12 mouse cellular contexts compared by ENCODE assay signal in the genomic region with DNA sequence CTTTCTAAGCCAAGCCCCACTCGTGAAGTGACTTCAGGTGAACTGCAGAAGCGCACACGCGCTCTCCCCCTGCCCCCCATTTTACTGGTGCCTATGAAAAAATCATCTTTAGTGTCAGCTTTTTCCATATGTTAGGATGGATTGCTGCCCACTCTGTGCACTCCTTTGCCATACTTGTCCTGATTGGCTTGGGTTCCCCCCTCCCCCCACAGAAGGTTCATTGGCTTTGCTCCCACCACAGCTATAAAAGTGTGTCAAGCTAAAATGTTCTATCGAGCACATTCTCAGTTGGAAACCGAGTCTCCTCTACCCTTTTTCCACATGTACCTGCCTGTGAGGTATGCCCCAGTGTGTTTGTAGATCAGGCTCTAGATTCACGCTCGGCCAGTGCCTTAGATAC. TPM values are rescaled to one million over a fixed set of nuclear protein-coding genes. Genes with fewer than 3 reads are reported as not detected.
DNase-seq lines count a peak whose midpoint lies in the region; ATAC-seq and TF ChIP-seq lines count a peak whose summit lies in the region.
"Had no signal": no experiment of that assay in that cellular context is flagged by ENCODE, and none has a peak within 500 bp of the region (broad histone marks: within the 10 kb centered on the region; RNA-seq: fewer than 3 reads in every experiment).

No protein-coding gene starts in this region.

- H3K4me3 ChIP-seq in kidney, adult 2 months (ENCODE audit: insufficient read depth, low read depth, low read length) = no peak overlapping the region
- no peak overlapping the region for H3K4me3 ChIP-seq in limb, embryonic 13.5 days
- H3K4me3 ChIP-seq: neural tube, embryonic 13.5 days had no signal

- no peak for DNase-seq in frontal cortex, postnatal 14 days (ENCODE audit: low spot score in 2 of 2)
- no peak for DNase-seq in kidney, adult 2 months
- DNase-seq in kidney, postnatal 14 days = no peak
- peak; percentile 68 for DNase-seq in brain, adult 2 months (ENCODE audit: low read depth, low spot score)
- no peak for DNase-seq in layer of hippocampus, postnatal 36 days
- DNase-seq: lung, adult 2 months; thymus, postnatal 36 days had no signal

- 0 out of 2 replicates have a peak, but pooled peaks have one; percentile 0 for ATAC-seq in frontal cortex, adult (ENCODE audit: low TSS enrichment)
- 0 out of 2 replicates have a peak, but pooled peaks have one; percentile 10 for ATAC-seq in limb, embryonic 13.5 days (ENCODE audit: low FRiP score, low read depth)
- ATAC-seq: activated CD4-positive, CD25-positive, alpha-beta regulatory T cell, adult 4 months; midbrain, embryonic 16.5 days had no signal

- H3K4me2 ChIP-seq in limb, embryonic 13.5 days (replicated peaks) = no peak overlapping the region
- H3K4me2 ChIP-seq: neural tube, embryonic 13.5 days had no signal

- H3K4me1 ChIP-seq in kidney, adult 2 months (ENCODE audit: control insufficient read depth, insufficient read depth, low read length) = 0 out of 2 replicates have a peak, but pooled peaks cover 6% of the 10 kb centered on the region
- peaks cover 77% of the 10 kb centered on the region for H3K4me1 ChIP-seq in limb, embryonic 13.5 days

- TF ChIP-seq POLR2A in kidney, adult 2 months (IDR thresholded peaks at IDR 0.05; ENCODE audit: low read depth, low read length) = no peak

- H3K36me3 ChIP-seq in kidney, adult 2 months (ENCODE audit: control insufficient read depth, insufficient read depth, low read length) = no peaks in the 10 kb centered on the region
- H3K36me3 ChIP-seq in limb, embryonic 13.5 days = peaks cover 55% of the 10 kb centered on the region

- WGBS in kidney, adult 2 months = 60% methylated on average over 8 of the region's 8 CpGs
- whole genome bisulfite sequencing in limb, embryonic 13.5 days = 65% methylated on average over 8 of the region's 8 CpGs

- H3K9me3 ChIP-seq in limb, embryonic 13.5 days = no peaks in the 10 kb centered on the region
- H3K9me3 ChIP-seq: neural tube, embryonic 13.5 days had no signal

- H3K27ac ChIP-seq in kidney, adult 2 months (ENCODE audit: insufficient read depth, low read depth, low read length) = peak overlapping the region; percentile 53; the same call in 1 of the 2 replicates
- H3K27ac ChIP-seq in limb, embryonic 13.5 days = peak overlapping the region; percentile 76; the same call in 1 of the 2 replicates
- H3K27ac ChIP-seq: neural tube, embryonic 13.5 days had no signal

- no peaks in the 10 kb centered on the region for H3K27me3 ChIP-seq in kidney, adult 2 months (replicated peaks; ENCODE audit: control insufficient read depth, insufficient read depth, low read length)
- no peaks in the 10 kb centered on the region for H3K27me3 ChIP-seq in limb, embryonic 13.5 days
- H3K27me3 ChIP-seq: neural tube, embryonic 13.5 days had no signal

- TF ChIP-seq CTCF in kidney, adult 2 months (conservative IDR thresholded peaks at IDR 0.05; ENCODE audit: insufficient read depth, insufficient read length, low read depth, low read length) = no peak

- H3K9ac ChIP-seq in limb, embryonic 13.5 days = no peak overlapping the region
- H3K9ac ChIP-seq: neural tube, embryonic 13.5 days had no signal

RNA-seq across cellular contexts. Expression of gene Elk3, which starts 59.5 kb away (rescaled TPM):
- 27.5 and 28.1 TPM in 2 replicates for polyA plus RNA-seq in kidney, adult 2 months (2012; rRNA removed)
- polyA plus RNA-seq in limb, embryonic 13.5 days (2015; fragmentation: Nextera tagmentation; extraction: Ambion mirVana) = 48.6 and 49.2 TPM in 2 replicates
- 1 to 10 TPM; 7.4 to 8.9 TPM for total RNA-seq in layer of hippocampus, postnatal 36 days (2021)
